Mouse (Mus musculus) liver, embryonic 11.5 days (tissue): Measurements from ENCODE around the gene Klhl3. TPM values are rescaled to one million over a fixed set of nuclear protein-coding genes. Genes with fewer than 3 reads are reported as not detected.

Experiments
- ATAC-seq: fragments of 200-750 bp; cut with Nextera tagmentation; replicated peaks from 2 replicates; pipeline ENCODE4 v1.8.0; 2017; ENCODE audit warnings: moderate number of reproducible peaks, mild to moderate bottlenecking, moderate TSS enrichment, moderate library complexity; ENCODE audit not compliant: low FRiP score
- DNase-seq: peaks from one replicate; pipeline ENCODE4 v3.0.0-alpha.2; 2017; ENCODE audit warnings: low spot score
- H3K27ac ChIP-seq: fragments of 300-500 bp; sonication (generic); 2 replicates; pipeline ENCODE4 v1.5.1; 2014; ENCODE audit warnings: mild to moderate bottlenecking, low read depth, low read length, control low read depth
- H3K27me3 ChIP-seq: fragments of 300-500 bp; sonication (generic); replicated peaks from 2 replicates; pipeline ENCODE4 v1.6.1; 2014; ENCODE audit warnings: low read length, mixed read lengths; ENCODE audit not compliant: control insufficient read depth, insufficient read depth
- H3K36me3 ChIP-seq: fragments of 300-500 bp; sonication (generic); 2 replicates; pipeline ENCODE4 v1.6.1; 2014; ENCODE audit warnings: mild to moderate bottlenecking, low read length, moderate library complexity, mixed read lengths; ENCODE audit not compliant: control insufficient read depth, insufficient read depth
- H3K4me1 ChIP-seq: fragments of 300-500 bp; sonication (generic); replicated peaks from 2 replicates; pipeline ENCODE4 v1.6.1; 2014; ENCODE audit warnings: low read length, mixed read lengths; ENCODE audit not compliant: control insufficient read depth, insufficient read depth
- H3K4me2 ChIP-seq: fragments of 300-500 bp; sonication (generic); 2 replicates; pipeline ENCODE4 v1.6.1; 2014; ENCODE audit warnings: mild to moderate bottlenecking, control low read depth, moderate library complexity
- H3K4me3 ChIP-seq: fragments of 300-500 bp; sonication (generic); 2 replicates; pipeline ENCODE4 v1.5.1; 2014; ENCODE audit warnings: low read depth, low read length, control low read depth
- H3K9ac ChIP-seq: fragments of 300-500 bp; sonication (generic); 2 replicates; pipeline ENCODE4 v1.6.1; 2014; ENCODE audit warnings: low read depth, low read length, control low read depth
- H3K9me3 ChIP-seq: fragments of 300-500 bp; sonication (generic); 2 replicates; pipeline ENCODE4 v1.6.1; 2016; ENCODE audit warnings: low read length, inconsistent platforms, mixed read lengths; ENCODE audit not compliant: control insufficient read depth
- WGBS: fragments of 180-500 bp; shearing (Covaris S2); extraction: QIAGEN DNeasy Blood & Tissue Kit; methylation state at CpG from one replicate; pipeline ENCODE4 v1.1.7; 2014; 5-methylcytosine and 5-hydroxymethylcytosine counted together
- polyA plus RNA-seq: library from polyadenylated mRNA; unstranded; fragments of >200 nt; fragmentation: Nextera tagmentation; extraction: Ambion mirVana; gene quantifications from 2 replicates; pipeline ENCODE4 v1.2.1, GENCODE M21; 2014

Klhl3 gene
- polyA plus RNA-seq, 1 experiment from 2014 or later = 2.7 TPM

DNA sequence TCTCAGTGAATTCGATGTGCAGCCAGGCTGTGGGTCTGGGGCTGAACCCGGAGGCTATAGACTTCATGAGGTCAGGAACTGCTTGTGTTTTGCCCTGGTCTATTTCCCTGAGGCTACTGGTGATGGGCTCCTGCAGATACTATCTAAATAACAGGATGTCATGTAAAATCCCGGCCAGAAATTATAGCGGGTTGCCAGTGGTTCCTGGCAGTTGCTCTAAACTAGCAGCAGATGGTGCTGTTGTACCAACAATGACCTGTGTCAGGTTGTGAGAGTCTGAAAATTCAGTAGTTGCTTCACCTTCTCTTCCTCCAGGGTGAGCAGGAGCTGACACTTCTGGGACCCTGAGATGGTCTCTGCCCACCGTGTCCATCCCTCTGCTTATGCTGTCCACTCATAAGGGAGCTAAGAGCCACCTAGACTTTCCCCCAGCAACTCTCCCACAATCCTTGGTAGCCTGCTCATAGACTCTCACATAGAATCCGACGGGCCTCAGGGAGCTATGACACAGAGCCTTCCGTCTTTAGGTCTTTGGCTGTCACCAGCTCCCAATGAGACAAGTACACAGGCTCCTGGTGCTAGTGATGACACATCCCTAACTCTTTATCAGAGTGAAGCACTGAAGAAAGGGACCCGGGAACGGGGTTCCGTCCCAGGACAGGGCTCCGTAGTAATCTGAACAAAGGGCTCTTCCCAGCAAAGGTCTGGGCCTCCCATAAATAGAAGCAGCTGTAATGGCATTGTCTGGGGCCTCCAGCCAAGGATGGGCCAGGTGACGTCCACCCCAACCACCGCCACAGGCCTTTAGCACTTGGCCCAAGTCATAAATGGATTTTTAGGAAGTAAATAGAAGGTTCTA, 101.1 kb downstream of the Klhl3 start:
- ATAC-seq = 0 out of 2 replicates have a peak, but pooled peaks have one; percentile 34

DNA sequence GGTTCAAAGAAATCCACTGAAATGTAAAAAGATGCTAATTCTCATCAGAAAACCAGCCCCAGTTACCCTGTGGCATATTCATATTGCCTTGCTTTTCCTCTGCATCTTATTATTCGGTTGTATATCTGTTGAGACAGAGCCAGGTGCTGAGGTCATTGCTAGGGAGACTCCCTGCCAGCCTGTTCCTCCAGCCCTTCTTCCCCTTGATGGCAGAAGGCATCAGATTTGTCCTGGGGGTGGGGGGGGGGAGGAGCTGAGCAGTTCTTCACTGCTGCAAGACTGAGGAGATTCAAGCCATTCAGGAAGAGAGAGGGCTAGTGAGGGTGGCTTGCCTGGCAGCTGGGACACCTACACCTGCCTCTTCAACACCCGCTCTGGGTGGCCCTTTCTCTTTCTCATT, 101.9 kb downstream of the Klhl3 start:
- Histone ChIP-seq H3K4me2 (no peak overlapping the region), H3K27ac (no peak overlapping the region), H3K9me3 (no peaks in the 10 kb centered on the region), H3K36me3 (no peaks in the 10 kb centered on the region), H3K9ac (no peak overlapping the region), H3K4me1 (no peaks in the 10 kb centered on the region), H3K4me3 (no peak overlapping the region), H3K27me3 (no peaks in the 10 kb centered on the region)
- ATAC-seq (no peak), DNase-seq (no peak)
- 60% methylated on average over 2 of the region's 2 CpGs for WGBS

More for the DNA sequence above, 101.1 kb downstream of the Klhl3 start:
- H3K4me1 ChIP-seq = no peaks in the 10 kb centered on the region
- no peak for DNase-seq
- no peaks in the 10 kb centered on the region for H3K27me3 ChIP-seq
- no peak overlapping the region for H3K9ac ChIP-seq
- WGBS = 62% methylated on average over 14 of the region's 14 CpGs
- no peaks in the 10 kb centered on the region for H3K9me3 ChIP-seq
- no peak overlapping the region for H3K4me3 ChIP-seq
- no peak overlapping the region for H3K27ac ChIP-seq
- no peaks in the 10 kb centered on the region for H3K36me3 ChIP-seq
- H3K4me2 ChIP-seq = no peak overlapping the region

DNA sequence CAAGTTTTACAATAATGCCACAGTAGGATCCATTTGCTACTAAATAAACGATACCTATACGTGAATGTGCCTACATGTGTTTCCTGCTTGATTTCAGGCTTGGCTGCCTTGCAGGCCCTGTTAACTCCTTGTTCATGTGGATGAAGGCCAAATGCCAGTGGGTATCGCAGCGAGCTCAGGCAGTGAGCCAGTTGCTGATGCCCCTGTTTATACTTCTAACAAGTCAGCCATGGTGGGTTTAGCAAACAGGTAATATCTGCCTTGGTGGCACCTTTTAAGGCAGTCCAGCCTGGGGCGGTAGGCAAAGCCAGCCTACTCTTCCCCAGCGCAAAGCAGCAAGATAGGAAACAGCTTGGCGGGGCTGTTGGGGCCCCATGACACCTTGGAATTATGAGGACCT, 103.0 kb downstream of the Klhl3 start:
- no peak overlapping the region for H3K4me2 ChIP-seq
- H3K4me3 ChIP-seq = no peak overlapping the region
- DNase-seq (no peak), ATAC-seq (no peak)
- WGBS = 85% methylated on average over 7 of the region's 7 CpGs
- no peaks in the 10 kb centered on the region for H3K9me3 ChIP-seq
- no peaks in the 10 kb centered on the region for H3K36me3 ChIP-seq
- no peak overlapping the region for H3K27ac ChIP-seq
- H3K27me3 ChIP-seq = no peaks in the 10 kb centered on the region
- no peaks in the 10 kb centered on the region for H3K4me1 ChIP-seq
- no peak overlapping the region for H3K9ac ChIP-seq

DNA sequence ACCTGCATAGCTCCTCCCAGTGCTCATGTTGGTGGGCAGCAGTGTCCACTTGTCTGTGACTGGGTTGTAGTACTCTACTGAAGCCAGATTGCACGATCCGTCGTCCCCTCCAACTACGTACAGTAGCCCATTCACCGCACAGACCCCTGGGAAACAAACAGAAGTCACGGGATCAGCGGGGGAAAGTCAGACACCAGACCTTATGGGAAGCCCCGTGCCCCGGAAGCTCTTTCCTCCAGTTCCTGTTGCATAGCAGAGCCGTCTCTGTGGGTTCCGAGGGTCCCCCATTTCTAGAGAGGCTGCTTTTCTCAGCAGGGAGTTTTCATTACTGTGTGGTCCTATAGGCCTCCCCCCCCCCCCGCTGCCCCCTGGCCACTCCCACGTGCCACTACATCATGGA, 104.1 kb downstream of the Klhl3 start:
- Histone ChIP-seq H3K4me2 (no peak overlapping the region), H3K4me3 (no peak overlapping the region), H3K9ac (no peak overlapping the region), H3K36me3 (no peaks in the 10 kb centered on the region), H3K9me3 (no peaks in the 10 kb centered on the region), H3K27me3 (no peaks in the 10 kb centered on the region), H3K4me1 (0 out of 2 replicates have a peak, but pooled peaks cover 2% of the 10 kb centered on the region), H3K27ac (no peak overlapping the region)
- no peak for ATAC-seq
- no peak for DNase-seq
- WGBS = 76% methylated on average over 13 of the region's 13 CpGs

DNA sequence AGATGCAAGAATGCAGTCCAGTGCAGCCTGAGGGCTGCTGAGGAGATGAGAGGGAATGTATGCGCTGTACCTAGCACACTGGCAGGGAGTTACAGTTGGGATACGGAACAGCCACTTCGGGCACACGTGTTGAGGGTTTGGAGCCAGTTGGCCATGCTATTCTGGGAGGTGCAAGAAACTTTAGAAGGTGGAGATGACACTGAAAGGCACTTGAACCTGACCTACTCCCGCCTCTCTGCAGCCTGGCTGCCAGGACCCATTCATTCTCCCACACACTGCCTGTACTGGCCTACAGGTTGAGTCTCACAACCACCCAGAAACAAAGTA, 105.4 kb downstream of the Klhl3 start:
- Histone ChIP-seq H3K4me1 (0 out of 2 replicates have a peak, but pooled peaks cover 2% of the 10 kb centered on the region), H3K4me3 (no peak overlapping the region), H3K9ac (no peak overlapping the region), H3K27me3 (no peaks in the 10 kb centered on the region), H3K9me3 (no peaks in the 10 kb centered on the region), H3K4me2 (no peak overlapping the region), H3K36me3 (no peaks in the 10 kb centered on the region), H3K27ac (no peak overlapping the region)
- ATAC-seq = no peak
- no peak for DNase-seq
- 82% methylated on average over 5 of the region's 5 CpGs for WGBS

DNA sequence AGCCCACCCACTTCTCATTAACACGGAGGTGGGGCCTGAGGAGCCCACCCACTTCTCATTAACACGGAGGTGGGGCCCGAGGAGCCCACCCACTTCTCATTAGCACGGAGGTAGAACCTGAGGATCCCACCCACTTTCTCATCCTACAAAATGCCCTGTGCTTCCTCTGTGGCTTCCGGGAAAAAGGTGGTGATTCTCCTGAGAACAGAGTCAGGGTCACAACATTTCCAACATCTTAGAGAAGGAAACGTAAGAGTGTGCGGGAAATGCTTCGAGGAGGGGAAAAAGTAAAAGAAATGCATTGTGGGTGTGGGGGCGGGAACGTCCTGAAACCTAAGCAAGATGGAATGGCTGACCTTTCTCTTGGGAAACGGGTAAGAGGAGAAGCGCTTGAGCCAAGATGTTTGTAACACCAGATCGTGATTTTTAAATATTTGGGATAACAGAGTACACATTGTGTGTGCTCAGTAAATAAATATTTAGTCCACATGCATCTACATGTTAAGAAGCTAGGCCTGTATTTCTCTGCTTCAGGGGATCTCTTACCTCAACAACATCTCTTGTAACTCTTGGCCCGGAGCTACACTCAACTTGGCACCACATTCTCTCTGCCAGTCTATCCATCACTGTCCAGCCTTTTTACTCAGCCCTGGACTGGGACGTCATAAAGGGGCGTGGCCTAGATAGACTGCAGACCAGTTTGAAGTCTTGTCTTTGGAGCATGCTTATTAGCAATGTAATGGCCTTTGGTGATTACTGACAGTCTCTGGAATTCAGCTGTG, 105.9 kb downstream of the Klhl3 start:
- Histone ChIP-seq H3K36me3 (no peaks in the 10 kb centered on the region), H3K4me2 (no peak overlapping the region), H3K9ac (no peak overlapping the region), H3K27me3 (no peaks in the 10 kb centered on the region), H3K9me3 (no peaks in the 10 kb centered on the region), H3K4me1 (0 out of 2 replicates have a peak, but pooled peaks cover 2% of the 10 kb centered on the region), H3K27ac (no peak overlapping the region), H3K4me3 (no peak overlapping the region)
- DNase-seq (no peak), ATAC-seq (no peak)
- 62% methylated on average over 16 of the region's 16 CpGs for WGBS

DNA sequence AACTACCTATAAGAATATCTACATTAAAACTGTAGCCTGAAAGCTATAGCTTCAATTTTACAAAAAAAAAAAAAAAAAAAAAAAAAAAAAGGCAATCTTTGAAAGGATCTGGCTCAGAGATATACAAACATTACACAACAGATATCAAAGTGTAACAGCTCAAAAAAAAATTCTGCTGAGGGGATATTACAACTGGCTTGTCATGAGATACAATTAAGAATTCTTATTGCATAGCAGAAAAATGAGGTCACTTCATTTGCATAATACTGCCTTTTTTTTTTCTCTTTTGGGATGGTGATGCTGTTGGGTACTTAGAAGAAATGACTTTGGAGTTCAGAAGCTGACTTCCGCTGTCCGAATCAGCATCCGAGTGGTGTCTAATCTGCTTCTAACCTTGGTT, 111.6 kb downstream of the Klhl3 start:
- H3K27me3 ChIP-seq = no peaks in the 10 kb centered on the region
- DNase-seq = no peak
- 0 out of 2 replicates have a peak, but pooled peaks cover 2% of the 10 kb centered on the region for H3K4me1 ChIP-seq
- no peak overlapping the region for H3K4me3 ChIP-seq
- ATAC-seq = no peak
- no peak overlapping the region for H3K27ac ChIP-seq
- H3K9me3 ChIP-seq = no peaks in the 10 kb centered on the region
- WGBS = 90% methylated on average over 3 of the region's 3 CpGs
- no peak overlapping the region for H3K4me2 ChIP-seq
- H3K36me3 ChIP-seq = no peaks in the 10 kb centered on the region
- H3K9ac ChIP-seq = no peak overlapping the region

DNA sequence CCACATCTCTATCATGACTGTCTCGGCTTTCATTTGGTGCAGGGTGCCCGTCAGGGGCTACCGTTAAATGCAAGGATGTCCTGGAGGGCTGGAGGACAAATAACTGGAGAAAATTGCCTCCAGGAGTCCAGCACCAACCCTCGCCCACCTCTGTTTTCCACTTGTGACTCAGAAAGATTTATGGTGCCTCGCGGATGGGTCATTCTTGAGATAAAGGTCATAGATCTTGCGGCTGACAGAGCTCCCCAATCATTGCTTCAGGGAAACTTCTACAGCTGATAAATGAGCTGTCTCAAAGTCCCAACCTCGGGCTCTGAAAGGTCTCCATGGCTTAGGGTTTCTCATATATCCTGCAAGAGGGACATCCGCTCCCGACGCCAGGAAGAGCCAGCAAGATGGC, 116.9 kb downstream of the Klhl3 start:
- 48% methylated on average over 11 of the region's 11 CpGs for WGBS
- H3K9me3 ChIP-seq = no peaks in the 10 kb centered on the region
- DNase-seq = no peak
- no peak overlapping the region for H3K4me2 ChIP-seq
- peaks cover 10% of the 10 kb centered on the region for H3K4me1 ChIP-seq
- no peak for ATAC-seq
- H3K27me3 ChIP-seq = no peaks in the 10 kb centered on the region
- no peak overlapping the region for H3K4me3 ChIP-seq
- H3K36me3 ChIP-seq = no peaks in the 10 kb centered on the region
- no peak overlapping the region for H3K27ac ChIP-seq
- no peak overlapping the region for H3K9ac ChIP-seq
